Mouse (Mus musculus): Measurements from ENCODE around the gene Arl6ip5. TPM values are rescaled to one million over a fixed set of nuclear protein-coding genes. Genes with fewer than 3 reads are reported as not detected.

Gene Arl6ip5
- polyA plus RNA-seq (2012; rRNA removed), result 57.0 and 66.0 TPM in 2 replicates

GRCm38 (mm10) chr6:97210191-97210961 is at the start of gene Arl6ip5:
Arl6ip5 (plus strand) TSS chr6:97210689.
- WGBS, result 5% methylated on average over 32 of the region's 32 CpGs
- Histone ChIP-seq H3K4me3 (ENCODE audit: insufficient read depth, low read depth, low read length) (peak within 1 kb of the TSS; percentile 92), H3K27ac (ENCODE audit: insufficient read depth, low read depth, low read length) (peak within 1 kb of the TSS; percentile 86), H3K4me1 (ENCODE audit: control insufficient read depth, insufficient read depth, low read length) (peaks cover 4% of the 10 kb centered on the region), H3K27me3 (replicated peaks; ENCODE audit: control insufficient read depth, insufficient read depth, low read length) (no peaks in the 10 kb centered on the region), H3K36me3 (ENCODE audit: control insufficient read depth, insufficient read depth, low read length) (no peaks in the 10 kb centered on the region)
- peak; percentile 95 for DNase-seq
- no peak for TF ChIP-seq CTCF (conservative IDR thresholded peaks at IDR 0.05; ENCODE audit: insufficient read depth, insufficient read length, low read depth, low read length)
- TF ChIP-seq POLR2A (IDR thresholded peaks at IDR 0.05; ENCODE audit: low read depth, low read length), result peak; percentile 59

- 20% methylated on average over 11 of the region's 11 CpGs for WGBS
- TF ChIP-seq CTCF (conservative IDR thresholded peaks at IDR 0.05; ENCODE audit: insufficient read depth, insufficient read length, low read depth, low read length) (no peak), POLR2A (IDR thresholded peaks at IDR 0.05; ENCODE audit: low read depth, low read length) (no peak)
- Histone ChIP-seq H3K27me3 (replicated peaks; ENCODE audit: control insufficient read depth, insufficient read depth, low read length) (no peaks in the 10 kb centered on the region), H3K4me1 (ENCODE audit: control insufficient read depth, insufficient read depth, low read length) (peaks cover 7% of the 10 kb centered on the region; the same call in 1 of the 2 replicates), H3K4me3 (ENCODE audit: insufficient read depth, low read depth, low read length) (no peak overlapping the region), H3K27ac (ENCODE audit: insufficient read depth, low read depth, low read length) (no peak overlapping the region), H3K36me3 (ENCODE audit: control insufficient read depth, insufficient read depth, low read length) (peaks cover 4% of the 10 kb centered on the region; the same call in 1 of the 2 replicates)
- DNase-seq, result peak; percentile 76
Observed at GRCm38 (mm10) chr6:97175716-97176115, 34.8 kb upstream of the Arl6ip5 start.

- Histone ChIP-seq H3K4me1 (ENCODE audit: control insufficient read depth, insufficient read depth, low read length) (peaks cover 7% of the 10 kb centered on the region; the same call in 1 of the 2 replicates), H3K27me3 (replicated peaks; ENCODE audit: control insufficient read depth, insufficient read depth, low read length) (no peaks in the 10 kb centered on the region), H3K4me3 (ENCODE audit: insufficient read depth, low read depth, low read length) (peak within 1 kb of the TSS; percentile 82), H3K36me3 (ENCODE audit: control insufficient read depth, insufficient read depth, low read length) (no peaks in the 10 kb centered on the region), H3K27ac (ENCODE audit: insufficient read depth, low read depth, low read length) (peak within 1 kb of the TSS; percentile 93)
- TF ChIP-seq POLR2A (IDR thresholded peaks at IDR 0.05; ENCODE audit: low read depth, low read length) (peak; percentile 90), CTCF (conservative IDR thresholded peaks at IDR 0.05; ENCODE audit: insufficient read depth, insufficient read length, low read depth, low read length) (no peak)
- WGBS, result under 1% methylated on average over 80 of the region's 80 CpGs
- DNase-seq, result peak; percentile 98
Observed at GRCm38 (mm10) chr6:97178491-97179366, 31.8 kb upstream of the Arl6ip5 start, which contains the start of gene Tmf1. Tmf1 (minus strand) TSS chr6:97179122.

- WGBS, result 3% methylated on average over 11 of the region's 11 CpGs
- no peak for TF ChIP-seq POLR2A (IDR thresholded peaks at IDR 0.05; ENCODE audit: low read depth, low read length)
- no peak for TF ChIP-seq CTCF (conservative IDR thresholded peaks at IDR 0.05; ENCODE audit: insufficient read depth, insufficient read length, low read depth, low read length)
- Histone ChIP-seq H3K36me3 (ENCODE audit: control insufficient read depth, insufficient read depth, low read length) (no peaks in the 10 kb centered on the region), H3K27me3 (replicated peaks; ENCODE audit: control insufficient read depth, insufficient read depth, low read length) (no peaks in the 10 kb centered on the region), H3K4me3 (ENCODE audit: insufficient read depth, low read depth, low read length) (peak overlapping the region; percentile 82), H3K27ac (ENCODE audit: insufficient read depth, low read depth, low read length) (peak overlapping the region; percentile 93), H3K4me1 (ENCODE audit: control insufficient read depth, insufficient read depth, low read length) (peaks cover 7% of the 10 kb centered on the region; the same call in 1 of the 2 replicates)
- DNase-seq, result no peak
Observed at GRCm38 (mm10) chr6:97179367-97179828, 31.1 kb upstream of the Arl6ip5 start.

GRCm38 (mm10) chr6:97200437-97200836 is 10.1 kb upstream of the Arl6ip5 start:
- no peak for DNase-seq
- H3K36me3 ChIP-seq (ENCODE audit: control insufficient read depth, insufficient read depth, low read length), result peaks cover 7% of the 10 kb centered on the region
- TF ChIP-seq CTCF (conservative IDR thresholded peaks at IDR 0.05; ENCODE audit: insufficient read depth, insufficient read length, low read depth, low read length), result no peak
- TF ChIP-seq POLR2A (IDR thresholded peaks at IDR 0.05; ENCODE audit: low read depth, low read length), result no peak
- H3K4me1 ChIP-seq (ENCODE audit: control insufficient read depth, insufficient read depth, low read length), result peaks cover 3% of the 10 kb centered on the region; the same call in 1 of the 2 replicates
- H3K27me3 ChIP-seq (replicated peaks; ENCODE audit: control insufficient read depth, insufficient read depth, low read length), result no peaks in the 10 kb centered on the region
- WGBS, result 58% methylated on average over 3 of the region's 3 CpGs
- no peak overlapping the region for H3K4me3 ChIP-seq (ENCODE audit: insufficient read depth, low read depth, low read length)
- H3K27ac ChIP-seq (ENCODE audit: insufficient read depth, low read depth, low read length), result no peak overlapping the region

GRCm38 (mm10) chr6:97202477-97202876 is 8.0 kb upstream of the Arl6ip5 start:
- H3K4me1 ChIP-seq (ENCODE audit: control insufficient read depth, insufficient read depth, low read length), result peaks cover 3% of the 10 kb centered on the region; the same call in 1 of the 2 replicates
- H3K36me3 ChIP-seq (ENCODE audit: control insufficient read depth, insufficient read depth, low read length), result no peaks in the 10 kb centered on the region; the same call in 1 of the 2 replicates
- no peak overlapping the region for H3K27ac ChIP-seq (ENCODE audit: insufficient read depth, low read depth, low read length)
- WGBS, result 89% methylated on average over 3 of the region's 3 CpGs
- no peaks in the 10 kb centered on the region for H3K27me3 ChIP-seq (replicated peaks; ENCODE audit: control insufficient read depth, insufficient read depth, low read length)
- no peak overlapping the region for H3K4me3 ChIP-seq (ENCODE audit: insufficient read depth, low read depth, low read length)
- TF ChIP-seq POLR2A (IDR thresholded peaks at IDR 0.05; ENCODE audit: low read depth, low read length), result no peak
- DNase-seq, result no peak
